Mouse (Mus musculus) lung, postnatal 0 days (tissue): ENCODE measurements around the gene Arpc2. TPM values are rescaled to one million over a fixed set of nuclear protein-coding genes. Genes with fewer than 3 reads are reported as not detected.
A peak's percentile ranks its signal among the peaks of the same experiment; 100 is the strongest.

Experiments
- ATAC-seq: fragments of 200-750 bp; cut with Nextera tagmentation; 2 replicates; pipeline ENCODE4 v1.8.0; 2017; ENCODE audit warnings: moderate library complexity
- DNase-seq: peaks from one replicate; pipeline ENCODE4 v3.0.0-alpha.2; 2016; ENCODE audit warnings: low spot score
- H3K27ac ChIP-seq: fragments of 300-500 bp; sonication (generic); 2 replicates; pipeline ENCODE4 v1.5.1; 2014; ENCODE audit warnings: antibody characterized with exemption, mild to moderate bottlenecking, low read length, mixed read lengths
- H3K27me3 ChIP-seq: fragments of 300-500 bp; sonication (generic); replicated peaks from 2 replicates; pipeline ENCODE4 v1.6.1; 2014; ENCODE audit warnings: low read length, mixed read lengths; ENCODE audit not compliant: insufficient read depth
- H3K36me3 ChIP-seq: fragments of 300-500 bp; sonication (generic); 2 replicates; pipeline ENCODE4 v1.6.1; 2014; ENCODE audit warnings: low read length, mixed read lengths; ENCODE audit not compliant: insufficient read depth
- H3K4me1 ChIP-seq: fragments of 300-500 bp; sonication (generic); 2 replicates; pipeline ENCODE4 v1.6.1; 2014; ENCODE audit warnings: antibody characterized with exemption, low read depth, low read length, mixed read lengths; ENCODE audit not compliant: insufficient read depth
- H3K4me2 ChIP-seq: fragments of 300-500 bp; sonication (generic); replicated peaks from 2 replicates; pipeline ENCODE4 v1.6.1; 2014; ENCODE audit warnings: low read depth, mild to moderate bottlenecking, low read length, moderate library complexity, mixed read lengths
- H3K4me3 ChIP-seq: fragments of 300-500 bp; sonication (generic); 2 replicates; pipeline ENCODE4 v1.5.1; 2014; ENCODE audit warnings: low read depth, low read length
- H3K9ac ChIP-seq: fragments of 300-500 bp; sonication (generic); replicated peaks from 2 replicates; pipeline ENCODE4 v1.6.1; 2014; ENCODE audit warnings: low read depth, mild to moderate bottlenecking
- H3K9me3 ChIP-seq: fragments of 300-500 bp; sonication (generic); 2 replicates; pipeline ENCODE4 v1.6.1; 2016; ENCODE audit warnings: low read length, mixed read lengths
- CTCF ChIP-seq: IDR thresholded peaks from 2 replicates; pipeline ENCODE4 v1.5.1; 2016; ENCODE audit warnings: antibody characterized with exemption, mild to moderate bottlenecking
- EP300 ChIP-seq: IDR thresholded peaks from 2 replicates; pipeline ENCODE4 v1.6.1; 2016; ENCODE audit warnings: antibody characterized with exemption, mild to moderate bottlenecking, control low read depth
- WGBS: fragments of 180-500 bp; shearing (Covaris S2); extraction: QIAGEN DNeasy Blood & Tissue Kit; methylation state at CpG from one replicate; pipeline ENCODE4 v1.1.7; 2014; 5-methylcytosine and 5-hydroxymethylcytosine counted together
- polyA plus RNA-seq: library from polyadenylated mRNA; unstranded; fragments of >200 nt; fragmentation: Nextera tagmentation; extraction: Ambion mirVana; gene quantifications from 2 replicates; pipeline ENCODE4 v1.2.1, GENCODE M21; 2015

Arpc2 gene
- polyA plus RNA-seq, 1 experiment from 2014 or later, result 465 TPM

DNA sequence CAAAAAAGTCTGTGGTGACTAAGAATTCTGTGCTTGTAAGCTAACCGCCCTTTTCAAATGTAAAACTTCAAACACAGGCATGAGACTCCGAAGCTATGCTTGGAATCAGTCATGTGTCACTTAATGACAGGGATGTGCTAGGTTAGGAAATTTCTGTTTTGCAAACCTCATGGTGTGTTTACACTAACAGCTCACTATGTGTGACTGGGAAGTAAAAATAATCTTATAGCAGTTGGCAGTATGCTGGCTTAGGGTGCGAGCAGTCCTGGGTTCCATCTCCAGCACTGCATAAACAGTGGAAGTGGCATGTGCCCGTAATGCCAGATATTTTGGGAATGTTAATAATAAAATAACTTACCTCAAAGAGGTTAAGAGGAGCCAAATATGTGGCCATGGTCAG lies 69.1 kb downstream of the Arpc2 start:
- Histone ChIP-seq H3K9ac (no peak overlapping the region), H3K4me2 (no peak overlapping the region), H3K9me3 (no peaks in the 10 kb centered on the region), H3K36me3 (no peaks in the 10 kb centered on the region), H3K27ac (no peak overlapping the region), H3K4me3 (no peak overlapping the region), H3K27me3 (no peaks in the 10 kb centered on the region), H3K4me1 (peaks cover 31% of the 10 kb centered on the region; the same call in 1 of the 2 replicates)
- TF ChIP-seq CTCF (no peak), EP300 (peak; percentile 56)
- DNase-seq (peak; percentile 84), ATAC-seq (peak; percentile 43)
- 32% methylated on average over 4 of the region's 4 CpGs for WGBS

DNA sequence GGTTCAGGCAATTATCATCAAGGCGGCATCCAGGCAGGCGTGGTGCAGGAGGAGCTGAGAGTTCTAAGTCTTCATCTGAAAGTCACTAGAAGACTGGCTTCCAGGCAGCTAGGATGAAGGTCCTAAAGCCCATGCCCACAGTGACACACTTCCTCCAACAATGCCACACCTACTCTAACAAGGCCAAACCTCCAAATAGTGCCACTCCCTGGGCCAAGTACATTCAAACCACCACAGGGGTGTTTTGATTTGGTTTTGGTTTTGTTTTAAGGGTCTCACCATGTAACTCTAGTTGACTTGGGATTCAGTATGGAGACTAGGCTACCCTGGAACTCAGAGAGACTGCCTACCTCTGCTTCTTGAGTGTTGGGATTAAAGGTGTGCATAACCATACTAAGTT lies 69.6 kb downstream of the Arpc2 start, which contains the start of gene Tmbim1:
TSS of gene Tmbim1 (minus strand) at position 101 of the 400 bp plus-strand sequence.
- Histone ChIP-seq H3K4me1 (peaks cover 27% of the 10 kb centered on the region; the same call in 1 of the 2 replicates), H3K27ac (peak within 1 kb of the TSS; percentile 99), H3K4me3 (peak within 1 kb of the TSS; percentile 87), H3K9me3 (no peaks in the 10 kb centered on the region), H3K9ac (peak within 1 kb of the TSS; percentile 97), H3K36me3 (no peaks in the 10 kb centered on the region), H3K4me2 (peak within 1 kb of the TSS; percentile 67), H3K27me3 (no peaks in the 10 kb centered on the region)
- 78% methylated on average over 2 of the region's 2 CpGs for WGBS
- no peak for TF ChIP-seq CTCF
- TF ChIP-seq EP300, result no peak
- no peak for DNase-seq
- ATAC-seq, result no peak

DNA sequence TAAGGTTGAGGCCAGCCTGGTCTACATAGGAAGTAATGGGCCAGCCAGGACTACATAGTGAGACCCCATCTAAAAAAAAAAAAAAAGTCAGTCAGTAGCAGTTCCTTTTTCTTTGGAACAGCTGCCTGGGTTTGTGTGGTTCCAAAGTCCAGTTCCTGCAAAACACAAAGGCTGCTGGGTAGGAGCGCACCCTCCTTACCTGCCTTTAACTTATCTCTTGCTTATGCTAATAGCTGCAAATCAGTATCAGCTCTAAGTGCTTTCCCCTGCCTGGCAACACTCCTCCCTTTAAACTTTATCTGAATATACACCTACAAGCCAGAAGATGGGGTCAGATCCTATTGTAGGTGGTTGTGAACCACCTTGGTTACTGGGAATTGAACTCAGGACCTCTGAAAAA lies 71.3 kb downstream of the Arpc2 start:
- H3K9me3 ChIP-seq, result no peaks in the 10 kb centered on the region
- no peaks in the 10 kb centered on the region for H3K27me3 ChIP-seq
- ATAC-seq (no peak), DNase-seq (no peak)
- no peak overlapping the region for H3K9ac ChIP-seq
- 95% methylated on average over 1 of the region's 1 CpGs for WGBS
- H3K4me2 ChIP-seq, result no peak overlapping the region
- H3K4me3 ChIP-seq, result no peak overlapping the region
- H3K4me1 ChIP-seq, result peaks cover 12% of the 10 kb centered on the region; the same call in 1 of the 2 replicates
- TF ChIP-seq EP300 (no peak), CTCF (no peak)
- H3K27ac ChIP-seq, result no peak overlapping the region
- no peaks in the 10 kb centered on the region for H3K36me3 ChIP-seq

DNA sequence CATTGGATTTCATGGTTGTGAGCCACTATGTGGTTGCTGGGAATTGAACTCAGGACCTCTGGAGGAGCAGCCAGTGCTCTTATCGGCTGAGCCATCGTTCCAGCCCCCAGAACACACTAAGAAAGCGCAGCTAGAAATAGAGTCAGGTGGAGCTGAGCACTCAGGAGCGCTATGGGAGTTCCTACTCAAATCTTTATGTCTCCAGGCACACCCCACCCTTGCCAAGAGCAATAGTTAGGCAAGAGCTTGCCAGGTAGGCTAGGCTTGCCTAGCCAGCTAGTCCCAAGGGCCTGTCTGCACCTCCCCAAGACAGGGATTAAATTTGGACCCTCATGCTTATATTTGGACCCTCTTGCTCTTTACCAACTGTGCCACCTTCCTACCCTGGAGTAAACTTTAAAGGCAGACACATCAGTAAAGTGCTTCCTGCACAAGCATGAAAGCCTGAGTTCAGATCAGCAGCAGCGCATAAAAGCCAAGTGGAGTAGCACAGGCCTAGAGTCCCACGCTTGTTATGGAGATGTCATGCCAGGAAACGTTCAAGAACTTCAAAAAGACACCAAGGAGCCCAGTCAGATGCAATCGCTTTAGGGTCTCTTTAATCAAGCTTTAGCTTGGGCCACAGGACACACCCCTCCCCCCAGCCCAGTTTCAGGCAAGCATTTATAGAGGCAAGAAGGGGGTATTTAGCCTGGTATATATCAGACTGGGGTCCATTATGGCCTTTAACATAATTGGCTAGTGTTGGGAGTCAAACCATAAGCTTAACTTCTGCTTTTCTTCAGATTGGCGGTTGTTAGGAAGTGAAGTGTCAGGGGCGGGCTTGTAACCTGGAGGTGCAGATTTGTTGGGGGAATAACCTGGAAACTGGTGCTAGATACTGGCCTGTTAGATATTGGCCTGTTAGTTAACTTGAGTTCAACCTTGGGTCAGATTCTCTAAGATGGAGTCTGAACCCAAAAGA lies 72.4 kb downstream of the Arpc2 start:
- H3K27me3 ChIP-seq, result no peaks in the 10 kb centered on the region
- no peak overlapping the region for H3K4me2 ChIP-seq
- H3K36me3 ChIP-seq, result no peaks in the 10 kb centered on the region
- no peak for ATAC-seq
- H3K9me3 ChIP-seq, result no peaks in the 10 kb centered on the region
- no peak overlapping the region for H3K9ac ChIP-seq
- H3K4me1 ChIP-seq, result peaks cover under 1% of the 10 kb centered on the region; the same call in 1 of the 2 replicates
- no peak for DNase-seq
- no peak overlapping the region for H3K27ac ChIP-seq
- no peak for TF ChIP-seq EP300
- no peak for TF ChIP-seq CTCF
- H3K4me3 ChIP-seq, result no peak overlapping the region
- 77% methylated on average over 10 of the region's 10 CpGs for WGBS

DNA sequence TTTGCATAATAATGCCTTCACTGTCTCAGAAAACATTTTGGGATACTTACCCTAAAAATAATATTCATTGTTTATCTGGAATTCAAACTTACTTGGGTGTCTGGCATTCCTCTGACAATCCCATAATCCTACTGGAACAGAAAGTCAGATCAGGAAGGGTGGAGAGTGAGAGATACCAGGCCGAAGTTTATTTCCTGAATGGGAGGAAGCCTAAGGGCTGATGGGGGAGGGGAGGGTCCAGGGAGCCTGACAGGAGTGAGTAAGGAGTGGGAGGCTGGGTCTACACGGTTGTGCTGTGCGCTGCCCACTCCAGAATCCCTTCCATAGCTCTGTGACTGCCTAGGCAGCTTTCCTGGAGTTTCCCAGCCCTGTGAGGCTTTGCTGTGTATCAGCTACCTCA lies 73.9 kb downstream of the Arpc2 start:
- ATAC-seq (peak; percentile 33; the same call in 1 of the 2 replicates), DNase-seq (peak; percentile 49)
- Histone ChIP-seq H3K9me3 (no peaks in the 10 kb centered on the region), H3K36me3 (no peaks in the 10 kb centered on the region), H3K9ac (no peak overlapping the region), H3K27me3 (no peaks in the 10 kb centered on the region), H3K27ac (peak overlapping the region; percentile 51), H3K4me2 (no peak overlapping the region), H3K4me1 (no peaks in the 10 kb centered on the region; the same call in 1 of the 2 replicates), H3K4me3 (no peak overlapping the region)
- 21% methylated on average over 3 of the region's 3 CpGs for WGBS
- no peak for TF ChIP-seq CTCF
- peak; percentile 24; the same call in 1 of the 2 replicates for TF ChIP-seq EP300

DNA sequence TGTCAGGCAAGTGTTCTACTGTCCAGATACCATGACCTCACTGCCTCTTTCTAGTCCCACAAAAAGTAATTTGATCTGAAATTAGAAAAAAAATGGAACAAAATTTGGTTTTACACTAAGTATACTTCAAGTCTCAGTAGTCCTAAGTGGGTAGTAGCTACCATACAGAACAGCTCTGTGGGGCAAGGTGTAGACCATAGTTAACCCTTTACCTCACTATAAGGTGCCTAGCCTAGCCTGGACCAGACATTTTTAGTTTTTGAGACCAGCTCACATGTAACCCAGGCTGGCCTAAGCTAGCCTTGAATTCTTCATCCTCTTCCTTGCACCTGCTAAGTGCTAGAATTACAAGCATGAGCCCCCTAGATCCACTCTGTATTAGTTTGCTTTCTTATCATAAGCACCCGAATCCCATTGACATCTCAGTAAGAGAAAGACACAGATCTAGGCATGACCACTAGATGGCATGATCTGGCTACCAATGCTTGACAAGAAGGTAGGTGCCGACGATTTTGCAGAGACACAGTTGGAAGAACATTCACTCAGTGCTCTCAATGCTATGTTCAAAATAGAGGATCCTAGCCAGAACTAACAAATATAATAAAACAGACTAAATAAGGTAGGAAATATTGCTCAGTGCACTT lies 77.3 kb downstream of the Arpc2 start:
- ATAC-seq, result peak; percentile 62
- Histone ChIP-seq H3K9me3 (no peaks in the 10 kb centered on the region), H3K4me1 (no peaks in the 10 kb centered on the region; the same call in 1 of the 2 replicates), H3K36me3 (no peaks in the 10 kb centered on the region), H3K27ac (no peak overlapping the region), H3K4me3 (no peak overlapping the region), H3K4me2 (no peak overlapping the region), H3K27me3 (no peaks in the 10 kb centered on the region), H3K9ac (no peak overlapping the region)
- TF ChIP-seq EP300 (no peak), CTCF (peak; percentile 96)
- peak; percentile 95 for DNase-seq
- WGBS, result 2% methylated on average over 3 of the region's 3 CpGs
